Comparison of ENCODE assay signal across 26 mouse cellular contexts in genomic region chrX:101189285-101189684, GRCm38 (mm10). TPM values are rescaled to one million over a fixed set of nuclear protein-coding genes. Genes with fewer than 3 reads are reported as not detected.
DNase-seq lines count a peak whose midpoint lies in the region; ATAC-seq and TF ChIP-seq lines count a peak whose summit lies in the region.
"Had no signal": no experiment of that assay in that cellular context is flagged by ENCODE, and none has a peak within 500 bp of the region (broad histone marks: within the 10 kb centered on the region; RNA-seq: fewer than 3 reads in every experiment).

No protein-coding gene starts in this region.

- no peak overlapping the region for H3K4me3 ChIP-seq in MEL (ENCODE audit: control insufficient read depth in 1 of 2, insufficient read depth in 1 of 2, low read depth in 2 of 2, low read length in 2 of 2)
- H3K4me3 ChIP-seq in left cerebral cortex, adult 2 months, result no peak overlapping the region
- H3K4me3 ChIP-seq in neural tube, embryonic 15.5 days (replicated peaks), result no peak overlapping the region
- H3K4me3 ChIP-seq: embryonic facial prominence, embryonic 10.5 days; embryonic facial prominence, embryonic 12.5 days; forebrain, embryonic 13.5 days; forebrain, embryonic 15.5 days had no signal

- no peak for TF ChIP-seq RAD21 in MEL (IDR thresholded peaks at IDR 0.05; ENCODE audit: low read depth, low read length)

- TF ChIP-seq CTCF in MEL (IDR thresholded peaks at IDR 0.05 in 2 of 3, conservative IDR thresholded peaks at IDR 0.05 in 1 of 3; ENCODE audit: control insufficient read depth in 1 of 3, insufficient read depth in 1 of 3, low read depth in 2 of 3, low read length in 3 of 3, poor library complexity in 1 of 3, severe bottlenecking in 1 of 3), result no peak
- no peak for TF ChIP-seq CTCF in left cerebral cortex, adult 2 months (IDR thresholded peaks at IDR 0.05)

- H3K36me3 ChIP-seq in MEL (ENCODE audit: control insufficient read depth in 1 of 2, insufficient read depth in 2 of 2, low read length in 2 of 2), result no peaks in the 10 kb centered on the region; a peak in 1 of 4 replicates
- H3K36me3 ChIP-seq in neural tube, embryonic 15.5 days, result no peaks in the 10 kb centered on the region
- H3K36me3 ChIP-seq: embryonic facial prominence, embryonic 12.5 days; forebrain, embryonic 15.5 days had no signal

- peak; percentile 69; the same call in 1 of the 2 replicates for ATAC-seq in common myeloid progenitor, adult 5-6 weeks (replicated peaks; ENCODE audit: low read depth, poor library complexity, severe bottlenecking)
- peak; percentile 75 for ATAC-seq in megakaryocyte, adult 5-6 weeks (ENCODE audit: poor library complexity, severe bottlenecking)
- ATAC-seq in neural tube, embryonic 15.5 days (ENCODE audit: low FRiP score), result no peak
- ATAC-seq: activated CD4-positive, CD25-positive, alpha-beta regulatory T cell, adult 4 months; CD4-positive, CD25-positive, alpha-beta regulatory T cell, adult 4 months; forebrain, embryonic 13.5 days; forebrain, embryonic 15.5 days; forebrain, postnatal 0 days; Patski had no signal

- no peak overlapping the region for H3K9ac ChIP-seq in MEL (ENCODE audit: control insufficient read depth, low read depth, low read length, poor library complexity, severe bottlenecking)
- H3K9ac ChIP-seq in neural tube, embryonic 15.5 days (replicated peaks), result no peak overlapping the region
- H3K9ac ChIP-seq: embryonic facial prominence, embryonic 12.5 days; forebrain, embryonic 13.5 days; forebrain, embryonic 15.5 days; forebrain, postnatal 0 days had no signal

- H3K4me2 ChIP-seq in neural tube, embryonic 15.5 days, result no peak overlapping the region
- H3K4me2 ChIP-seq: embryonic facial prominence, embryonic 12.5 days; forebrain, embryonic 13.5 days; forebrain, embryonic 15.5 days had no signal

- no peaks in the 10 kb centered on the region for H3K4me1 ChIP-seq in MEL (ENCODE audit: control insufficient read depth in 1 of 2, insufficient read depth in 2 of 2, low read length in 2 of 2)
- no peaks in the 10 kb centered on the region for H3K4me1 ChIP-seq in neural tube, embryonic 15.5 days
- H3K4me1 ChIP-seq: embryonic facial prominence, embryonic 10.5 days; embryonic facial prominence, embryonic 12.5 days; forebrain, embryonic 13.5 days; forebrain, embryonic 15.5 days had no signal

- no peak for TF ChIP-seq POLR2A in MEL (IDR thresholded peaks at IDR 0.05; ENCODE audit: control insufficient read depth in 1 of 2, insufficient read depth in 1 of 2, low read depth in 1 of 2, low read length in 2 of 2, poor library complexity in 1 of 2)

- no peak overlapping the region for H3K27ac ChIP-seq in MEL (ENCODE audit: control insufficient read depth, low read depth, low read length)
- no peak overlapping the region for H3K27ac ChIP-seq in left cerebral cortex, adult 2 months
- H3K27ac ChIP-seq in neural tube, embryonic 15.5 days (replicated peaks), result no peak overlapping the region
- H3K27ac ChIP-seq: embryonic facial prominence, embryonic 10.5 days; embryonic facial prominence, embryonic 12.5 days; forebrain, embryonic 13.5 days; forebrain, embryonic 15.5 days had no signal

- WGBS in neural tube, embryonic 15.5 days, result 83% methylated on average over 3 of the region's 3 CpGs

- TF ChIP-seq EP300 in MEL (IDR thresholded peaks at IDR 0.05; ENCODE audit: low read depth in 1 of 2, low read length in 2 of 2), result no peak

- no peaks in the 10 kb centered on the region for H3K27me3 ChIP-seq in MEL (ENCODE audit: control insufficient read depth in 1 of 2, insufficient read depth in 2 of 2, low read length in 2 of 2)
- H3K27me3 ChIP-seq in neural tube, embryonic 15.5 days (replicated peaks), result peaks cover 8% of the 10 kb centered on the region; the same call in 1 of the 2 replicates
- H3K27me3 ChIP-seq: CH12.LX; embryonic facial prominence, embryonic 12.5 days; forebrain, embryonic 15.5 days had no signal

- DNase-seq in MEL (ENCODE audit: low read depth, low spot score), result peak; percentile 10
- no peak for DNase-seq in layer of hippocampus, adult 8-10 months (ENCODE audit: low spot score in 2 of 2)
- no peak for DNase-seq in left cerebral cortex, adult 2 months (ENCODE audit: extremely low spot score in 1 of 2, low spot score in 2 of 2)
- no peak for DNase-seq in cerebellum, postnatal 10 days
- DNase-seq: adrenal gland, adult 8-10 months; adrenal gland, postnatal 14 days; adrenal gland, postnatal 36 days; B cell, adult 2 months; cerebellum, adult 11-12 months; cerebellum, adult 2 months; cerebellum, adult 9-10 months; cerebellum, postnatal 14 days; cerebellum, postnatal 36 days; forebrain, postnatal 0 days had no signal

- intact Hi-C loops in left cerebral cortex, adult 2 months (cut with DNase I), result no loop called here

- H3K9me3 ChIP-seq in MEL (replicated peaks; ENCODE audit: insufficient read depth, low read length), result no peaks in the 10 kb centered on the region
- H3K9me3 ChIP-seq in neural tube, embryonic 15.5 days (replicated peaks), result no peaks in the 10 kb centered on the region
- H3K9me3 ChIP-seq: embryonic facial prominence, embryonic 10.5 days; embryonic facial prominence, embryonic 12.5 days; forebrain, embryonic 13.5 days; forebrain, embryonic 15.5 days; G1E had no signal

- H3K79me2 ChIP-seq in MEL (ENCODE audit: control insufficient read depth, insufficient read depth, low read length, poor library complexity), result no peaks in the 10 kb centered on the region

TF ChIP-seq in MEL, 35 proteins besides CTCF, POLR2A, EP300 and RAD21:
- TF ChIP-seq ELF1 (IDR thresholded peaks at IDR 0.05; ENCODE audit: low read depth, low read length) (no peak), MYB (IDR thresholded peaks at IDR 0.05; ENCODE audit: low read depth, low read length) (no peak), MAZ (IDR thresholded peaks at IDR 0.05; ENCODE audit: low read depth, low read length) (no peak), TBP (IDR thresholded peaks at IDR 0.05; ENCODE audit: low read depth, low read length) (no peak), E2F4 (IDR thresholded peaks at IDR 0.05; ENCODE audit: borderline replicate concordance, low read depth, low read length) (no peak), CHD2 (IDR thresholded peaks at IDR 0.05; ENCODE audit: low read length) (no peak), POLR2AphosphoS5 (IDR thresholded peaks at IDR 0.05; ENCODE audit: borderline replicate concordance, low read depth, low read length) (no peak), TAL1 (IDR thresholded peaks at IDR 0.05; ENCODE audit: low read length) (no peak), HCFC1 (IDR thresholded peaks at IDR 0.05; ENCODE audit: low read depth, low read length) (no peak)

RNA-seq across cellular contexts. Expression of gene Snx12, which starts 33.1 kb away (rescaled TPM):
- 22.7 and 24.2 TPM in 2 replicates for total RNA-seq in MEL (2012; rRNA removed)
- polyA plus RNA-seq in MEL (2012; ENCODE audit: insufficient read depth in 1 of 2, insufficient read length in 2 of 2, low read depth in 1 of 2, low replicate concordance in 2 of 2, missing spikeins in 1 of 2), result 10 to 100 TPM in 1 of 2 experiments, not detected in 1; 32.5 TPM
- total RNA-seq in common myeloid progenitor, adult 5-6 weeks (2017), result 32.8 and 52.3 TPM in 2 replicates
- 32.4 and 36.3 TPM in 2 replicates for total RNA-seq in megakaryocyte, adult 5-6 weeks (2015)
- 56.2 and 57.1 TPM in 2 replicates for total RNA-seq in megakaryocyte, adult 5-6 weeks (2017)
- total RNA-seq in layer of hippocampus, adult 8-10 months (2022), result 100 to 1,000 TPM in 1 of 4 experiments, 10 to 100 TPM in 3; 77.3 to 103 (median 85.8) TPM
- total RNA-seq in left cerebral cortex, adult 2 months (2021), result 10 to 100 TPM; 76.8 to 81.7 TPM
- 42.2 and 48.0 TPM in 2 replicates for polyA plus RNA-seq in neural tube, embryonic 15.5 days (2015; fragmentation: Nextera tagmentation; extraction: Ambion mirVana)
